Mouse (Mus musculus): ENCODE data around the gene Srrm4. TPM values are rescaled to one million over a fixed set of nuclear protein-coding genes. Genes with fewer than 3 reads are reported as not detected.
A peak's percentile ranks its signal among the peaks of the same experiment; 100 is the strongest.

Srrm4 gene
- polyA plus RNA-seq, 1 experiment from 2014 or later, result 10.0 TPM

DNA sequence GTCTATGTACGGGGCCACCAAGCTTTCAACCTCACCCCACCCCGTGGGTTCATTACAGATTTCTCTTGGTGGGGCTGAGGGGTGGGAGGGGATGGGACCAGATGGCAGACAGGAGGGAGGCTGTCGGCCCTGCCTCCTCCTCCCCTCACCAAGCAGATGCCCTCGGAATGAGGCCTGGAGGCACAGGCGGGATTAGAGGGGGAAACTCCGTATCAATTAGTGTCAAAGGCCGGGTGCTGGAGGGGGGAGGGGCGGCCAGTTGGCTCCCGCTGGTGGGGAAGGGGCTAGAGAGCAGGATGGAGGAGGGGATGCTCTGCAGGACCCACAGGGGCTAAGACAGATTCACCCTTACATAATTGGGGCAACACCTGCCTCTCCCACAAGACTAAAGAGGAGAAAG lies 22.0 kb downstream of the Srrm4 start:
- Histone ChIP-seq H3K27me3 (ENCODE audit: low read depth, poor library complexity, severe bottlenecking) (no peaks in the 10 kb centered on the region), H3K4me3 (peak overlapping the region; percentile 30), H3K9me3 (replicated peaks) (no peaks in the 10 kb centered on the region), H3K4me1 (peaks cover 62% of the 10 kb centered on the region), H3K27ac (replicated peaks) (peak overlapping the region; percentile 87), H3K36me3 (peaks cover 20% of the 10 kb centered on the region)
- peak; percentile 86 for DNase-seq (ENCODE audit: low spot score)
- 1% methylated on average over 9 of the region's 9 CpGs for WGBS

DNA sequence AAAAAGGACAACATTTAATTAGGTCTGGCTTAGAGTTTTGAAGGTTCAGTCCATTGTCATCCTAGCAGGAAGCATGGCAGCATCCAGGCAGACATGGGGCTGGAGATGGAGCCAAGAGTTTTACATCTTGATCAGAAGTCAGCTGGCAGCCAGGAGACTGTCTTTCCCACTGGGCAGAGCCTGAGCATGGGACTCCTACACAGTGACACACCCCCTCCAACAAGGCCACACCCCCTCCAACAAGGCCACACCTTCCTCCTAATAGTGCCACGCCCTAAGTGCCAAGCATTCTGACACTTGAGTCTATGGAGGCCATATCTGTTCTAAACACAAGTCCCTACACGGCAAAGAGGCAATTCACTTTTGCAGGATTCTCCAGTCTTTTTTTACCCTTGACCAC lies 23.6 kb downstream of the Srrm4 start:
- Histone ChIP-seq H3K4me3 (no peak overlapping the region), H3K27ac (replicated peaks) (no peak overlapping the region), H3K4me1 (peaks cover 46% of the 10 kb centered on the region), H3K9me3 (replicated peaks) (no peaks in the 10 kb centered on the region), H3K27me3 (ENCODE audit: low read depth, poor library complexity, severe bottlenecking) (no peaks in the 10 kb centered on the region), H3K36me3 (peaks cover 20% of the 10 kb centered on the region)
- 88% methylated on average over 2 of the region's 2 CpGs for WGBS
- no peak for DNase-seq (ENCODE audit: low spot score)

DNA sequence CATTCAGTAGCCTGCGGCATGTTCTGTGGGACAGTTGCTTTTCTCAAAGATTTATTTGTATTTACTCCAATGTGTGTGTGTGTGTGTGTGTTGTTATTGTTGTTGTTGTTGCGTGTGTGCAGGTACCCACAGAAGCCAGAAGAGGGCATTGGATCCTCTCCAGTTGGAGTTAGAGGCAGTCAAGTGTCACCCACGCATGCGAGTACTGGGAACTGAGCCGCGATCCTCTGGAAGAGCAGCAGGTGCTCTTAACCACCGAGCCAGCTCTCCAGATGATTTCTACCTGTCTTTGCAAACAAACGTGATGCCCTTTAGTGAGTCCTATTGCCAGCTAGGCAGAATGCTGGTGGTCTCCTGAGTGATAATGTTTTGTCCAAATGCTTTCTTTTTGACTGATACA lies 24.3 kb downstream of the Srrm4 start:
- no peaks in the 10 kb centered on the region for H3K9me3 ChIP-seq (replicated peaks)
- DNase-seq (ENCODE audit: low spot score), result no peak
- no peaks in the 10 kb centered on the region for H3K27me3 ChIP-seq (ENCODE audit: low read depth, poor library complexity, severe bottlenecking)
- H3K27ac ChIP-seq (replicated peaks), result 0 out of 2 replicates have a peak overlapping the region, but pooled peaks have one; percentile 13
- H3K36me3 ChIP-seq, result peaks cover 20% of the 10 kb centered on the region
- WGBS, result 93% methylated on average over 8 of the region's 8 CpGs
- peaks cover 39% of the 10 kb centered on the region for H3K4me1 ChIP-seq
- no peak overlapping the region for H3K4me3 ChIP-seq

DNA sequence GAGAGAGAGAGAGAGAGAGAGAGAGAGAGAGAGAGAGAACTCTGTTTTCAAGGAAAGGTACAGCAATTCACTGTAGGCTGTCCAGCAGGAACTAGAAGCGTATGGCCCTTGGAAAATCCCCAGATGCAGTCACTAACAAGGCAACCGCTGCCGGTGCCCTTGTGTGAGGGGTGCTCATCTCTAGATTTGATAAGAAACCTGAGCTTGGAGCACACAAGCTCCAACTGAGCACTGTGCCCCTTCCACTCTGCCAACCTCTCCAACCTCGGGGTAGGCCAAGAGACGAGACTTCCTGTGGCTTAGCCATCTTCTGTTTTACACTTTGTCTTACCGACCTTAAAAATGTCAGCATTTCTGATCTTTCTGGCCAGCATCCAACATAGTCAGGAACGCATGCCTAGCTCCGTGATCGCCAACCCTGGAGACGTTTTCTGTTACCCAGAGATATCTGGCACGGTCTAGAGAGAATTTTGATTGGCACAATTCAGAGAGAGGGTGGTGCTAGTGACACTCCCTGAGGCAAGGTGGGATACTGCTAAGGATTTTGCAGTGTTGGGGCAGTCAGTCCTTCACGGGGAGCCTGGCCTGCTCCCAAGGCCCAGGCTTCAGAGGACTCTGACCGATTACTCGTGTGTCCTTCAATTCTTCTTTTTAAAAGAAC lies 25.1 kb downstream of the Srrm4 start:
- H3K4me1 ChIP-seq, result peaks cover 31% of the 10 kb centered on the region
- 0 out of 2 replicates have a peak overlapping the region, but pooled peaks have one; percentile 28 for H3K27ac ChIP-seq (replicated peaks)
- H3K27me3 ChIP-seq (ENCODE audit: low read depth, poor library complexity, severe bottlenecking), result no peaks in the 10 kb centered on the region
- no peak for DNase-seq (ENCODE audit: low spot score)
- 92% methylated on average over 14 of the region's 14 CpGs for WGBS
- no peak overlapping the region for H3K4me3 ChIP-seq
- no peaks in the 10 kb centered on the region for H3K9me3 ChIP-seq (replicated peaks)
- peaks cover 20% of the 10 kb centered on the region for H3K36me3 ChIP-seq

DNA sequence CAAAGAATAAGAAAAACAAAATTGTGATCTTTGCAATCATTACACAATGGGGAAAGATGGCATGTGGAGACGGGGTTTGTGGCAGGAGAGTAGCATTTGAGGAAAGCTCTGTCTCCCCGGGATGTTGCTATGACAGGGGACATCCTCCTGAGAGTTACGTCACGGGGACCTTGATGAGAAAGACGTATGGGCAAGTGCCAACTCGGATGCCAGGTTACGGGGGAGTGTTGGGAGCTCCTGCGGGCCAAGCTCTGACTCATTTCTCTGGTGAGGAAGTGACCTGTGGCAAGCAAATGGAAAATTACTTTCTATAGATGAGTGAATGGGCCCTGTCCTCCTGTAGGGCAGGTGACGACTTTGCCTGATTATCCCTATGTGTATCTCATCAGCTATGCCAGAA lies 26.0 kb downstream of the Srrm4 start:
- WGBS, result 85% methylated on average over 9 of the region's 9 CpGs

DNA sequence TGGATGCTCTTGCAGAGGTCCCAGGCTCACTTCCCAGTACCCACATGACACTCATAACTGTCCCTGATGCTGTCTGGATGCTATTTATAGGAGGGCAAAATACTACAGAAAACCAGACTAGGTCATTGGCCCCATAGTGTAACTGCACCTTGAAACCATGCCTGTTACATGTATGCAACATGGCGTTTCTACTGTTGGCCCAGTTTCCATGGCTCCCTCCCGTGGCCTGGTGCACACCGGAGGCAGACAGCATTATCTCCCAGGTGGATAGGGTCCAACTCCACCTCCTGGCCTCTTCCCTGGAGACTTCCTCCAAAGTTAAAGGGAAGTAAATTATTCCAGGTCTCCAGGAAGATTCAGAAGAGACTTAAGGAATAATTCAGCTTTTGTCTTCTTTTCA lies 27.2 kb downstream of the Srrm4 start:
- Histone ChIP-seq H3K27me3 (ENCODE audit: low read depth, poor library complexity, severe bottlenecking) (no peaks in the 10 kb centered on the region), H3K36me3 (peaks cover 20% of the 10 kb centered on the region), H3K4me3 (no peak overlapping the region), H3K9me3 (replicated peaks) (no peaks in the 10 kb centered on the region), H3K4me1 (peaks cover 10% of the 10 kb centered on the region), H3K27ac (replicated peaks) (no peak overlapping the region)
- DNase-seq (ENCODE audit: low spot score), result no peak
- 83% methylated on average over 3 of the region's 3 CpGs for WGBS

More for the DNA sequence above, 26.0 kb downstream of the Srrm4 start:
- no peaks in the 10 kb centered on the region for H3K9me3 ChIP-seq (replicated peaks)
- H3K36me3 ChIP-seq, result peaks cover 20% of the 10 kb centered on the region
- H3K27me3 ChIP-seq (ENCODE audit: low read depth, poor library complexity, severe bottlenecking), result no peaks in the 10 kb centered on the region
- no peak for DNase-seq (ENCODE audit: low spot score)
- H3K4me3 ChIP-seq, result no peak overlapping the region
- no peak overlapping the region for H3K27ac ChIP-seq (replicated peaks)
- H3K4me1 ChIP-seq, result peaks cover 21% of the 10 kb centered on the region

DNA sequence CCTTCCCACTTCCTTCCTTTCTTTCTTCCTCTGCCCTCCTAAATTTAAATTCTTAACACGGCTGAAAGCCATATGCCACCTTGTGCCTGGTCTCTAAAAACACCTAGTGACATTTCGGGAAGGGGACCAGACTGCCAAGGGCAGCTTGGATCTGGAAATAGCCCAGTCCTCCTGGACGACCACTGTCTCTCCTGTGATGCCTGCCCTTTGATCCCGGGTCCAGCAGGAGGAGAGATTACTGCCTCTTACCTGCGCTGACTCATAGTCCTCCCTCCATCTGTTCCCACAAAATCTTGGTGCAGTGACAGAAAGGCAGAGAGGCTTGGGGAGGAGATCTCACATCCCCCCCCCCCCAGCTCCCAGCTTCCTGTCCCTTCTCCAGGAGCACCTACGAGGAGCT lies 27.9 kb downstream of the Srrm4 start:
- Histone ChIP-seq H3K9me3 (replicated peaks) (no peaks in the 10 kb centered on the region), H3K4me1 (peaks cover 3% of the 10 kb centered on the region), H3K4me3 (no peak overlapping the region), H3K27me3 (ENCODE audit: low read depth, poor library complexity, severe bottlenecking) (no peaks in the 10 kb centered on the region), H3K27ac (replicated peaks) (no peak overlapping the region; the same call in 1 of the 2 replicates), H3K36me3 (peaks cover 23% of the 10 kb centered on the region)
- WGBS, result 86% methylated on average over 6 of the region's 6 CpGs
- no peak for DNase-seq (ENCODE audit: low spot score)

DNA sequence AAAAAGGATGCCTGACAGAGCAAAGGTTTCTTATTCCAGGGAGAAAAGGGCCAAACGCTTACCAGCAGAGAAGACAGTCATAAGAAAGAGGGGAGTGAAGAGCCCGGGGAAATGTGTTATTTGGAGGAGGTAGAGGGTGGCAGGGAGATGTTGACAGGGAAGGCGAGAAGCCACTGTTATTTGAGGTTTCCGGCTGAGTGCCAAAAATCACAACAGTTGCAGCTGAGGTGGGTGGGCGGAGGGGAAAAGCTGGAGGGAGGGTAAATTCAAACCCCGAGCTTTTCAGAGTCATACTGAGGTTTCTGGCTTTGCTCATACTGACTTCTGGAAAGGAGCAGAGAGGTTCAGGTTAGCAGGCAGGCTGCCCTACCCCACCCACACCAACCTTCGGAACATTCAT lies 32.5 kb downstream of the Srrm4 start:
- H3K27me3 ChIP-seq (ENCODE audit: low read depth, poor library complexity, severe bottlenecking), result no peaks in the 10 kb centered on the region
- H3K27ac ChIP-seq (replicated peaks), result no peak overlapping the region
- no peak for DNase-seq (ENCODE audit: low spot score)
- H3K9me3 ChIP-seq (replicated peaks), result no peaks in the 10 kb centered on the region
- peaks cover 18% of the 10 kb centered on the region for H3K36me3 ChIP-seq
- peaks cover 16% of the 10 kb centered on the region for H3K4me1 ChIP-seq
- no peak overlapping the region for H3K4me3 ChIP-seq
- 85% methylated on average over 7 of the region's 7 CpGs for WGBS

DNA sequence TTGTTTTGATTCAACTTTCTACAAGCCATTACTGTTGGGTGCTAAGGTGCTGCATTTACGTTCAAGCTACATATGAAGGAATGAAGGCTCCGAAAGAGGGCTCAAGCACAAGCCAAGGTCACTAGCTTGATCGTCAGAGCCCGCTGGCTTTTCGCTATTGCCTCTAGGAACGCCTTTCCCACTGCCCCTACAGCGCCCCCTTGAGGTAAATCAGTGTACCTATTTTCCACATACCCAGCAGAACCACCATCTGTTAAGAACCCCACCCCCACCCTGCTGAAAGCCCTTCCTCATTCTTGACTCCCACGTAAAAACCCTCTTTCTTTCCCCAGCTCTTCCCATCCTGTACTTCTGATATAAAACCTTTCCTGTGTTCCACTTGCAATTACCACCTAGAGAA lies 35.0 kb downstream of the Srrm4 start:
- DNase-seq (ENCODE audit: low spot score), result no peak
- peaks cover 22% of the 10 kb centered on the region for H3K36me3 ChIP-seq
- H3K4me1 ChIP-seq, result peaks cover 37% of the 10 kb centered on the region
- 50% methylated on average over 8 of the region's 8 CpGs for WGBS
- H3K9me3 ChIP-seq (replicated peaks), result no peaks in the 10 kb centered on the region
- H3K27me3 ChIP-seq (ENCODE audit: low read depth, poor library complexity, severe bottlenecking), result no peaks in the 10 kb centered on the region
- H3K4me3 ChIP-seq, result no peak overlapping the region
- no peak overlapping the region for H3K27ac ChIP-seq (replicated peaks)

DNA sequence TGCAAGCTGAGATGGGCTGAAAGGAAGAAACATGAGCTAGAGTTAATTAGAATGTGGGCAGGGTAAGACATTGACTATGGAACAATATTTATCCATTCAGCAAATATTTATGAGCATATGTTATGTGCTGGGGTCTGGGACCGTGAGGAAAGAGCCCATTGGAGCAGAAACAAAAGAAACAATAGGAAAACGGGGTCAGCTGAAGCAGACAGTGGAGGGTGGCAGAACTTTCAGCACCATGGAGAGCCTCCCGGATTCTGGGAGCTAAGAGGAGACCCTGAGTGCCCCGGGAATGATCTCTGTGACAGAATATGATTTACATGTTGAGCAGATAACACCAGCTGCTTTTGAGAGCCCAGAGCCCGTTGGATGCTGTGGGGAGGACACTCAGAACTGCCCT lies 37.7 kb downstream of the Srrm4 start:
- WGBS, result 10% methylated on average over 5 of the region's 5 CpGs
- Histone ChIP-seq H3K27ac (replicated peaks) (0 out of 2 replicates have a peak overlapping the region, but pooled peaks have one; percentile 33), H3K9me3 (replicated peaks) (peaks cover 12% of the 10 kb centered on the region), H3K36me3 (peaks cover 44% of the 10 kb centered on the region), H3K27me3 (ENCODE audit: low read depth, poor library complexity, severe bottlenecking) (no peaks in the 10 kb centered on the region), H3K4me1 (peaks cover 37% of the 10 kb centered on the region), H3K4me3 (no peak overlapping the region)
- peak; percentile 53 for DNase-seq (ENCODE audit: low spot score)

DNA sequence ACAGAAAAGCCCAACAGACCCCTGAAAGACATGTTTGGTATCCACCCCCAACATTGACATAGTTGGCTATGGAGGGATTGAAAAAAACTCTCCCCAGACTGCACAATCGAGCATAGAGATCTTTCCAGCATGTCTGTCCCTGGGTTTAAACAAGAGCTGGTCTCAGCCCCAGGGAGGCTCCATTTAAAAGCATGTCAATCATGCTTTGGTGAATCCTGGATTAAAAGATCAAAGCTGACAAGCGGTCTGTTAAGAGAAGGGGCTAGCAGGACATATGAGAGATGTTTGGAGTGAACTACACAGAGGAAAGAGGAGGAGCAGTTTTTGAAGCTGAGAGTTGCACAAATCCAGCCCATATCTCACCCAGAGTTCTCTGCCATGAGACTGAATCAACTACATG lies 38.5 kb downstream of the Srrm4 start:
- no peak for DNase-seq (ENCODE audit: low spot score)
- H3K27ac ChIP-seq (replicated peaks), result peak overlapping the region; percentile 33; the same call in 1 of the 2 replicates
- peaks cover 12% of the 10 kb centered on the region for H3K9me3 ChIP-seq (replicated peaks)
- peaks cover 37% of the 10 kb centered on the region for H3K4me1 ChIP-seq
- no peak overlapping the region for H3K4me3 ChIP-seq
- H3K36me3 ChIP-seq, result peaks cover 46% of the 10 kb centered on the region
- H3K27me3 ChIP-seq (ENCODE audit: low read depth, poor library complexity, severe bottlenecking), result no peaks in the 10 kb centered on the region
- 17% methylated on average over 2 of the region's 2 CpGs for WGBS

DNA sequence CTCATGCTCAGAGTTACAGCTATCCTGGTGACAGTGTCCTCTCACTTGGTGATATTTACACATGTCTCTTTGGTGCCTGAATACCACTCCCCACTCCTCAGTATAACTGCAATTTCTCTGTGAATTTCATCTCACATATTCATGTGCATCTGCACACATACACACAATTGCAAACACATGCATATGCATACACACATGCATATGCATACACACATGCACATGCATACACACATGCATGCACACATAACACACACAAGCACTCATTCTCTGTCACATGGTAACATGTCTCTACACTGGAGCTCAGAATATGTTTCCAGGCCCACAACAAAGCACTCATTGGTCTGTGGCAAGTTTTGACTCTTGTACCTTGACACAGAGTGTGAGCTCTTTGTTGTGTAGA lies 39.0 kb downstream of the Srrm4 start:
- peaks cover 15% of the 10 kb centered on the region for H3K9me3 ChIP-seq (replicated peaks)
- peaks cover 37% of the 10 kb centered on the region for H3K4me1 ChIP-seq
- H3K36me3 ChIP-seq, result peaks cover 46% of the 10 kb centered on the region
- DNase-seq (ENCODE audit: low spot score), result no peak
- no peak overlapping the region for H3K4me3 ChIP-seq
- H3K27ac ChIP-seq (replicated peaks), result no peak overlapping the region; the same call in 1 of the 2 replicates
- no peaks in the 10 kb centered on the region for H3K27me3 ChIP-seq (ENCODE audit: low read depth, poor library complexity, severe bottlenecking)

DNA sequence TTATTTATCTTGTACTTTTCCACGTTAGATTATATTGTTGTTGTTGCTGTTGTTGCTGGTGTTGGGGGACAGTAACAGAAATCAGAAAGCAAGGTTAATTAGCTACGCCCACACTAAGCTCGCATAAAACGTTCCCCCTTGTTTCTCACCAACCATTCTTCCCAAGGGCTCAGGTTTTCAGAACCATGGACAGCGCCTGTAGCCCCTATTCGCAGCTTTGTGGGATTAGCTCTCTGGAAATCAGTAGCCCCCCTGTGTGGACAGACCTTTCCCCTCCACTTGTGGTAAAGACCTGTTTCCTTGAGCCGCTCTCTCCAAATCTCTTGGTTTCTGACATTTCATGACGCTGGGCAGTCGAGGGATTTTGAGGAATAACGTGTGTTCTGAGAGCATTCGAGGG lies 45.9 kb downstream of the Srrm4 start:
- H3K9me3 ChIP-seq (replicated peaks), result peaks cover 25% of the 10 kb centered on the region
- H3K27ac ChIP-seq (replicated peaks), result no peak overlapping the region
- peaks cover 53% of the 10 kb centered on the region for H3K36me3 ChIP-seq
- 41% methylated on average over 11 of the region's 11 CpGs for WGBS
- H3K27me3 ChIP-seq (ENCODE audit: low read depth, poor library complexity, severe bottlenecking), result no peaks in the 10 kb centered on the region
- peak; percentile 36 for DNase-seq (ENCODE audit: low spot score)
- no peaks in the 10 kb centered on the region for H3K4me1 ChIP-seq
- H3K4me3 ChIP-seq, result no peak overlapping the region
